Mouse (Mus musculus): Measurements from ENCODE around the gene Rps27a.
"Not testable (repeated sequence)": the region's sequence is repeated elsewhere in the genome, so short reads cannot be mapped to it uniquely, and the experiment has no call there.

The Rps27a gene

DNA sequence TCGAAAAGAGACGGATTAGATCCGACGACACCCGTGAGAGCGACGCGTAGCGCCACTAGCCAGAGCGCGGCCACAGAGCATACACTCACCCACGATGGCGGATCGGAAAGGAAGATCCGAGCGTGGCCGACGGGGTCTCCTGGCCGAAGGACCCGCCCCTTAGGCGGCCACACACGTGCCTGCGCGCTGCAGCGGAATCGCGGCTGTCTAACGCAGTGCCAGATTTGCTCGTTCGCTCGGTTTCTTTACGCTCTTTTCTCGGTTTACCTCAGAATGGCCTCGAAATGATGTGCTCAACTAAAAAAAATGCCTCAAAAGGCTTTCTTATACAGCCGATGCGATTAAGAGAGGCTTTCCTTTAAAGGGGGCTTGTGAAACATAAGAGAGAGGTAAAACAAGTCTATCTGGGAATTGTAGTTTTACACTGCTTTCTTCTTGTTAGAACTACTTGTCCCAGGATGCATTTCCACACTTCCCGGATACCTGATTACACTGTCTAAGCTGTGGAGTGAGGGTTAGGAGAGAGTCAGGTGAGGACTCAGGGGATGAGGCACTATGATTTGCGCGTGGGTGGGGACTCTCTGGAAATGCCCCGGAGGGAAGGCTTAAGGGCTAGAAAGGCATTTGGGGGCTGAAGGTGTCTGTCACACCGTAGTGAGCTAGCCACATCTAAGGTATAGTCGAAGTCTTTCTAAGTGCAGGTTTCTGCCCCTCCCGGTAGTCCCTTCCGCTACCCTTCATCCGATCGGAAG lies at the start of gene Rps27a, which contains the start of gene Clhc1:
TSS of gene Rps27a (minus strand) at position 358 of the 752 bp plus-strand sequence.
TSS of gene Clhc1 (plus strand) at position 199 of the 752 bp plus-strand sequence.
- DNase-seq (ENCODE audit: low read depth, low spot score): peak; percentile 98

DNA sequence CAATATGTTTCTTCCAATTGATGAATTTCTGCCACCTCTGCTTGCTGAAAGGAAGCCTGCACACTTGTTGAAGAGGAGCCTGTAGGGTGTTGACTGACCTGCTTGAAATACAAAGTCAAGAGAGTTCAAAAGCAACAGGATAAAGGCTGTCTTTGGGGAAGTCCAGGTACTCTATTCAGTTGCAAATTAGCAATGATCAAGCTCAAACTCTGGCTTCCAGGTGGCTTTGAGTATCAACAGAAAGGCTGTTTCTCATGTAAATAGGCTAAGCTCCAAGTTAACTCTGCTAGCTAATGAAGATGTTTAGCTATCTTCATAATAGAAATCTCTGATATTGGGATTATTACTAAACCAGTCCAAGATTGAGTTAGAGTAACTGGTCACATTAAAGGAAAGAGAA lies 49.2 kb upstream of the Rps27a start:
- DNase-seq (ENCODE audit: low read depth, low spot score): peak; percentile 97

DNA sequence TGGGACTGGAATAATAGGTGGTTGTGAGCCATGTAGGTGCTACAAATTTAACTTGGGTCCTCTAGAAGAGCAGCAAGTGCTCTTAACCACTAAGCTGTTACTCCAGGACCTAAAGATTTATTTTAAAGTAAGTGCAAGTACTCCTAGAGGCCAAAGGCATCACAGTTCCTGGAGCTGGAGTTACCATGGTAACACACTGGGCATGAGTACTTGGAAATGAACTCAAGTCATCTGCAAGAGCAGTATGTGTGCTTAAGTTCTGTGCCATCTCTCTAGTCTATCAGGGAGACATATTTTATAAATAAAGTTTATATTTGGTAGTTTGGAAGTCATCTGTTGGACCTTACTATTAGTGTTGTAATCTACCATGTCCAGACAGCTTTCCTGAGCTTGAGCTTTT lies 47.3 kb upstream of the Rps27a start:
- DNase-seq (ENCODE audit: low read depth, low spot score): peak; percentile 68

DNA sequence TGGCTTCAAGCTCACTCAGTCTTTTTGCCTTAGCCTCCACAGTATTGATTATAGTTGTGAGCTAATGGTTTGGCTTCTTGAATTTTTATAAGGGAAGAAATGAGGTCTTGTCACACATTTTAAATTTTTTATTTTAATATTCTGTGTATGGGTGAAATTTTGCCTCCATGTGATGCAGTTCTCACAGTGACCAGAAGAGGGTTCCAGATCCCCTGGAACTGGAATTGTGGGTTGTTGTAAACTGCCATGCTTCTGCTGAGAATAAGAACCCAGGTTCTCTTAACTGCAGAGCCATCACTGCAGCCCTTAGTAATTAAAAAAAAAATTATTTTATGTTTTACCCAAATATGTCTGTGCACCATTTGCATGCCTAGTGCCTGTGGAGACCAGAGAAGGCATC lies 31.7 kb upstream of the Rps27a start:
- peak; percentile 32 for DNase-seq (ENCODE audit: low read depth, low spot score)

- DNase-seq (ENCODE audit: low read depth, low spot score): no peak
Measured at GRCm38 (mm10) chr11:29572656-29573055, 24.7 kb upstream of the Rps27a start.

GRCm38 (mm10) chr11:29571536-29571935 lies 23.6 kb upstream of the Rps27a start:
- no peak for DNase-seq (ENCODE audit: low read depth, low spot score)

DNA sequence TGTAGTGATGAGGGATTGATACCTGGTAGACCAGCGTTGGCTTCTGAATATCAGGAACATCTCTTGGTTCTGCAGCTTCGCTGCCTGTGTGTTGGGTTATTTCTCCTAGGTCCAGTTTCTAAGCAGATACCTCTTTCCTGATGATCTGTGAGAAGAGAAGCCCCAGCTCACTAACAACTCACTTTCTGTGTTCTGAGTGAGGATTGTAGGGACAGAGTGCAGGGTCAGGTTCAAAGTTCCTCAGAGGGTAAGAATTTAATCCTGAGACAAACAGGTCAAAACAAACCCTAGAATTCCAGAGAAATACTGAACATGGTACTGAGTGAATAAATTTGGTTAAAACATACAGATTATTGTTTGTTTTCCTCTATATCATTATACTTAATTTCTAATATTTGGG lies 15.5 kb upstream of the Rps27a start:
- DNase-seq (ENCODE audit: low read depth, low spot score): no peak

- no peak for DNase-seq (ENCODE audit: low read depth, low spot score)
Measured at GRCm38 (mm10) chr11:29560990-29561389, 13.1 kb upstream of the Rps27a start.

DNA sequence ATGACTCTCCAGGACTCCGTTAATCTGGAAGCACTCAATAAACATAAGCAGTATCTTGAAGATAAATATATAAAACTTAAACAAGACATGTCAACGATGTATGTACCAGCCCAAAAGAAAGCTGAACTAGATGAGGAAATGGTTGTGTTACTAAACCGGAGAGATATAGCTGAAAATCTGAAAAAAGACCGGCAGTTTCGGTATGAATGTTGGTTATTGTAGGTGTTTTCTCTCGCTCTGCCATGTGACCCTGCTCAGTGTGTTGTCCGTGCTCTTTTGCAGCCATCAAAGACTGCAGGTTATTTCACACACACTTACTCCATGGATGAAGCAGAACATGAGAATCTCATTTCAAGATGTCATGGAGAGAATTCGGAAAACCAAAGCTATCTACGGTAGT lies 12.5 kb upstream of the Rps27a start:
- DNase-seq (ENCODE audit: low read depth, low spot score): no peak

- no peak for DNase-seq (ENCODE audit: low read depth, low spot score)
Measured at GRCm38 (mm10) chr11:29549425-29549778, 1.5 kb upstream of the Rps27a start.

DNA sequence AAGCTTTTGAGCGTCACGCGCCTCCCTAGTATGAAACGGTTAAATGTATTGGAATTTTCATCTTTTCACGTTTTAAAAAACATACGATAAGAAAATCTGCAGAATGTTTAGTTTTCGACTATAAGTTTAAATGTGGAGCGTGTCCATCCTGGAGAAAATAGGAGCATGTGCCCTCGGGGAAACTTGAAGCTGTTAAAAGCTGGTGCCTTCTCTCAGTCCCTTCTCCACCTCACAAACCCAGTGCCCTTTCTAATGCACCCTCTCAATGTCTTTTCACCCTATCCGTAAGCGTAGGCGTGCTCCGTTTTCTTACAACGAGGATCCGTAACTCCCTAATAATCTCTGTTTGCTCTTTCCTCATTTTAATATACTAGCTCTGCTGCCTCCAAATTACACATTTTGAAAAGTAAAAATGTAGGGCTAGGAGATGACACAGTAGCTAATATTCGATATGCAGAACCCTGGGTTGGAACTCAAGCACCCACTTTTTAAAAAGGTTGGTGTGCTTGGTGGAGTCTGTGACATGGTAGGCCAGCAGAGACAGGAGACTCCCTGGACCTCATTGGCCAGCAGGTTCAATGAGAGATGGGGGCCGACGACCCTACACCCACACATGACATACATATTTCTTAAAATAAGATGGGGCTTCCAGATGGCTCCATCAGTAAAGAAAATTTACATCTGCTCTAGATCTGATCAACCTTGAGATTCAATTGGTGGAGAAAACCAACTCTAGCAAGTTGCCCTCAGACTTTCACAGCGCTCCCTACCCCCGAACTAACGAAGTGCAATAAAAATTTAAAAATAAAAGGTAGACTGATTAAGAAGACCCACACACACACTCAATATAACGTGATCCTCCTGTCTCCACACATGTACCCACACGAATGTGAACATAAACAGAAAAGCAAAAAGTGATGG lies 855 bp upstream of the Rps27a start:
- DNase-seq (ENCODE audit: low read depth, low spot score): no peak

DNA sequence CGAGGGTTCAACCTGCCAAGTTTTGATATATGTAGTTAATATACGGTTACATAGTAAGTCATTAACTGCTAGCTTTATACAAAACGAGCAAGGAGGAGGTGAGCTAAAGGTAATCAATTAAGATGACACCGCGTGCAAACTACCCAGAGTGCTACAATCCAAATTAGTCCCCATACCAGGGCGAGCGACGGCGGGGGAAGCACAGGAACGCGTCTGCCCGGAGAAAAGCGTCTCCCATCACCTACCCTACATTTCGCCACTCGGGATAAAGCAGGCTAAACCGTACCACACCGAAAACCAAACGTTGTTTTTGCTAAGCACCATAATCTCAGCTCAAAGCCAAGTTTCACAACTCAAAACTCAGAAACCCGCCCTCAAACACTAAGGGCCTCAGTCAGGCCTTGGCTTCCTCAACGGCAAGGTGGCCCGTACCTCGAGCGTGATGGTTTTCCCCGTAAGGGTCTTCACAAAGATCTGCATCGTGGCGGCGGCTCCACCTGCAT lies 609 bp downstream of the Rps27a start:
- DNase-seq (ENCODE audit: low read depth, low spot score): no peak

DNA sequence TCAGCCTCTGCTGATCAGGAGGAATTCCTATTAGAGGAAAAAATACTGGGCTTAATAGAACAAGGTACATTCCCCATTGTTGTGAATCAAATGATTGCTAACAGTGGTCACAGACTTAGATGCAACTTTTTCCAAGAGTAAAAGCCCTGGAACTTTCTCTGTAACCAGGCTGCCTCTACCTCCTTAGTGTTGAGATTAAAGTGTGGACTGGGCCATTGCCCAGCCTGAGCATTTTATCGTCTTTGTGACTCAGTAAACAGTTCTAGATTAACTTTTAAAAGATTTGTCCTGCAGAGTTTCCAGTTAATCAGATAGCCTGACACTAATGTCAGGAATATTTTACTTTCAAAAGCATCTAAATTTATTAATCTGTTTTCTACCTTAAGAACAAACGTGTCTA lies 1.1 kb downstream of the Rps27a start:
- DNase-seq (ENCODE audit: low read depth, low spot score): no peak

- DNase-seq (ENCODE audit: low read depth, low spot score): not testable (repeated sequence)
Measured at GRCm38 (mm10) chr11:29546297-29546696, 1.6 kb downstream of the Rps27a start.

GRCm38 (mm10) chr11:29545150-29545752 lies 2.7 kb downstream of the Rps27a start:
- DNase-seq (ENCODE audit: low read depth, low spot score): not testable (repeated sequence)

GRCm38 (mm10) chr11:29544225-29544945 lies 3.5 kb downstream of the Rps27a start:
- DNase-seq (ENCODE audit: low read depth, low spot score): no peak

- DNase-seq (ENCODE audit: low read depth, low spot score): no peak
Measured at GRCm38 (mm10) chr11:29538201-29538600, 9.7 kb downstream of the Rps27a start.

- DNase-seq (ENCODE audit: low read depth, low spot score): peak; percentile 92
Measured at GRCm38 (mm10) chr11:29525988-29526794, 21.7 kb downstream of the Rps27a start, which contains the start of gene Mtif2. Gene Mtif2 (plus strand): TSS chr11:29526408.

DNA sequence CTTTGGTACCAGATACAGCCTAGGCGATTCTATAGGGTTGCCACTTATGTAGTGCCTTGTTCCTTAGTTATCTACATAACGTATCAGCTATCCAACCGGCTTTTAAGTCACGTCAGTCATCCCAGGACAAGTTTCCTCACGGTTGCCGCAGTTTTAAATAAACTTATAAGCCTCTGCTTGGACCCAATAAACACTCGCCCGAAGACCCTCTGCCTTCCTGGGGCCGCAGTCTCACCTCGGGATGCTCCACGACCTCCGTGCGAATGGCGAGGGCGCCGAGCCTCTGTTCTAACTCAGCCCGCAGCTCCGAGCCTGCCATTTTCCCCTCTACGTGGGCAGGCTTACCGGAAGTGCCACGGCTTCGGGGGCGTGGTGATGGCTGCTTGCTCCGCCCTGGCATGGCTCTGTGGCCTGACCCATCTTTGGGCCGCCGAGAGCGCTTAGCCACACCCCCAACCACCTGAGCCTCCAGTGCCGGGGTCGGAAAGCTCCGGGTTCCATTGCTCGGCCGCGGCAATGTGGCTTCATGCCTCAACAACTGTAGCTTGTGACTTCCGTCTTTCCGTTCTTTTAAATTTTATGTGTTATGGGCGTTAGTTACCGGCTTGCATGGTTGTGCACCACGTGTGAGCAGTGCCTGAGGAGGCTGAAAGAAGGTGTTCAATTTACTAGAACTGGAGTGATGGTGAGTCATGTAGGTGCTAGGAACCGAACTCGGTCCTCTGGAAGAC lies 33.1 kb downstream of the Rps27a start, which contains the start of gene Prorsd1:
TSS of gene Prorsd1 (minus strand) at position 352 of the 731 bp plus-strand sequence.
- peak; percentile 96 for DNase-seq (ENCODE audit: low read depth, low spot score)

- no peak for DNase-seq (ENCODE audit: low read depth, low spot score)
Measured at GRCm38 (mm10) chr11:29514325-29514681, 33.6 kb downstream of the Rps27a start.
